Mouse (Mus musculus) myocyte (in vitro differentiated cells): ENCODE results near the gene Tent4a. TPM values are rescaled to one million over a fixed set of nuclear protein-coding genes. Genes with fewer than 3 reads are reported as not detected.
A peak's percentile ranks its signal among the peaks of the same experiment; 100 is the strongest.

Source experiments
- H3K27me3 ChIP-seq: one replicate; pipeline ENCODE4 v1.6.1; 2011; ENCODE audit not compliant: control insufficient read depth, insufficient read depth, insufficient read length
- H3K36me3 ChIP-seq: one replicate; pipeline ENCODE4 v1.6.1; 2011; ENCODE audit not compliant: control insufficient read depth, insufficient read depth
- H3K4me2 ChIP-seq: one replicate; pipeline ENCODE4 v1.6.1; 2011; ENCODE audit warnings: low read depth, control low read depth
- H3K4me3 ChIP-seq: one replicate; pipeline ENCODE4 v1.5.1; 2011; ENCODE audit warnings: mild to moderate bottlenecking, control low read depth, moderate library complexity
- H3K79me2 ChIP-seq: one replicate; pipeline ENCODE4 v1.6.1; 2011; ENCODE audit not compliant: control insufficient read depth, insufficient read depth
- H3ac ChIP-seq: one replicate; pipeline ENCODE4 v1.6.1; 2011; ENCODE audit not compliant: control insufficient read depth, insufficient read length
- CEBPB ChIP-seq: IDR thresholded peaks from 2 replicates; pipeline ENCODE4 v1.6.1; 2011; ENCODE audit warnings: mild to moderate bottlenecking, moderate library complexity; ENCODE audit not compliant: poor library complexity, insufficient read depth, severe bottlenecking
- E2F4 ChIP-seq: IDR thresholded peaks from one replicate; pipeline ENCODE4 v1.6.1; 2011; ENCODE audit warnings: mild to moderate bottlenecking, control low read depth, moderate library complexity; ENCODE audit not compliant: insufficient read depth
- MAX ChIP-seq: IDR thresholded peaks from one replicate; pipeline ENCODE4 v1.6.1; 2011; ENCODE audit warnings: low read depth, mild to moderate bottlenecking, control low read depth
- MYOD1 ChIP-seq, 3 experiments: IDR thresholded peaks; one replicate each; pipeline ENCODE4 v1.6.1; 2011; ENCODE audit warnings: control low read depth in 2 of 3, low read depth in 2 of 3, mild to moderate bottlenecking in 2 of 3, moderate library complexity in 1 of 3; ENCODE audit not compliant: insufficient read length in 2 of 3, control insufficient read depth in 1 of 3
- MYOG ChIP-seq, 3 experiments: IDR thresholded peaks; one replicate each; pipeline ENCODE4 v1.6.1; 2011; ENCODE audit warnings: control low read depth in 2 of 3, low read depth in 2 of 3, mild to moderate bottlenecking in 2 of 3; ENCODE audit not compliant: insufficient read length in 2 of 3, control insufficient read depth in 1 of 3, insufficient read depth in 1 of 3
- POLR2A ChIP-seq: IDR thresholded peaks from one replicate; pipeline ENCODE4 v1.6.1; 2011; ENCODE audit warnings: low read depth, mild to moderate bottlenecking, control low read depth, moderate library complexity; ENCODE audit not compliant: insufficient read length
- POLR2AphosphoS2 ChIP-seq: IDR thresholded peaks from one replicate; pipeline ENCODE4 v1.6.1; 2011; ENCODE audit warnings: low read depth, control low read depth; ENCODE audit not compliant: insufficient read length
- REST ChIP-seq: IDR thresholded peaks from one replicate; pipeline ENCODE4 v1.6.1; 2011; ENCODE audit warnings: mild to moderate bottlenecking, control low read depth, moderate library complexity; ENCODE audit not compliant: insufficient read depth, insufficient read length
- SRF ChIP-seq: IDR thresholded peaks from one replicate; pipeline ENCODE4 v1.6.1; 2011; ENCODE audit warnings: low read depth; ENCODE audit not compliant: control insufficient read depth, insufficient read length
- TCF12 ChIP-seq: IDR thresholded peaks from one replicate; pipeline ENCODE4 v1.6.1; 2011; ENCODE audit warnings: mild to moderate bottlenecking, control low read depth; ENCODE audit not compliant: poor library complexity, insufficient read depth, severe bottlenecking
- TCF3 ChIP-seq: IDR thresholded peaks from one replicate; pipeline ENCODE4 v1.6.1; 2011; ENCODE audit warnings: low read depth, control low read depth; ENCODE audit not compliant: insufficient read length
- USF1 ChIP-seq: IDR thresholded peaks from one replicate; pipeline ENCODE4 v1.6.1; 2011; ENCODE audit warnings: low read depth, mild to moderate bottlenecking, control low read depth, moderate library complexity
- polyA plus RNA-seq: library from polyadenylated mRNA; unstranded; fragments of >200 nt; fragmentation: generic; extraction: Trizol; gene quantifications from one replicate; pipeline ENCODE4 v1.2.1, GENCODE M21; 2012; ENCODE audit warnings: missing spikeins

Gene Tent4a
- polyA plus RNA-seq, 1 experiment: 12.1 TPM

DNA sequence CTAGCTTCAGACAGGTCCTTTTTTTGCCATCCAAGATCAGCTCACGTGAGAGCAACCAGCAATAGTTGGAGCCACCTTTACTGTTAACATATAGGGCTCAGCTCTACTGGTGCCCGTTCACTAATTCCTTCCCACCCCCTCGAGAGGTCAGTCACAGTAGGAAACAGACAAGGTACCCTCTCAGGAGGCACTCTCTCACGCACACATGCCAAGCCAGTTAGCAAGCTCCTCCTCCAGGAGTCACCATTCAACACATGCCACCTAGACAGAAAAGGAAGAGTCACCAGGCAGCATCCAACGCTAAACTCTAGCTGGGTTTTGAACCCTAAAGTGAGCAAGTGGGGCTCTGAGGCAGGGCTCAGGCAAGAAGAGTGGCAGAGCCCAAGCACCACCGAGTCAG is 3.0 kb downstream of the Tent4a start:
- peak overlapping the region; percentile 58 for H3K4me3 ChIP-seq
- no peak overlapping the region for H3ac ChIP-seq
- H3K4me2 ChIP-seq: peak overlapping the region; percentile 92
- no peaks in the 10 kb centered on the region for H3K36me3 ChIP-seq
- no peak for TF ChIP-seq SRF
- no peak for TF ChIP-seq CEBPB
- no peak for TF ChIP-seq USF1
- no peak for TF ChIP-seq POLR2A
- no peaks in the 10 kb centered on the region for H3K27me3 ChIP-seq
- peaks cover 69% of the 10 kb centered on the region for H3K79me2 ChIP-seq

DNA sequence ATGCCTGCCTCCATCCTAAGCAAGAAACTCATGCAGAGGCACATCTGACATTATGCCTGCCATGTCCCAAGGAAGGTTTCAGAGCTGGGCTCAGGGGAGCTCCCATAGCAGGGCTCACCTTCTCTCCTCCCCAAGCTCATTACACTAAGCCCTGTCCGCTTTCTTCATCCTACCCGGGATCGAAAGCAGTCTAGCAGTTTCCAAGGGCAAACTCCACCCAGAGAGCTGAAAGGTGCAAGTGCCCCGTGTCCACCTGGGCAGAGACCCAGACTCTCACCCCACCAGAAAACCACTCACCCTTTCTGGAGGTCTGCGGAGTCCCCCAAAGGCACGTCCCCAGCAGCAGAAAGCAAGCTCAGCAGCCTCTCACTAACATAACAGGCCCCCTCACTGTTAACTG is 3.5 kb downstream of the Tent4a start:
- Histone ChIP-seq H3K36me3 (no peaks in the 10 kb centered on the region), H3K4me2 (peak overlapping the region; percentile 92), H3K79me2 (peaks cover 74% of the 10 kb centered on the region), H3ac (no peak overlapping the region), H3K27me3 (no peaks in the 10 kb centered on the region), H3K4me3 (peak overlapping the region; percentile 58)
- TF ChIP-seq CEBPB: no peak
- no peak for TF ChIP-seq TCF12
- no peak for TF ChIP-seq TCF3
- no peak for TF ChIP-seq MYOG (IDR thresholded peaks at IDR 0.05; ENCODE audit: control insufficient read depth in 1 of 3, insufficient read depth in 1 of 3, insufficient read length in 2 of 3, low read depth in 2 of 3)
- TF ChIP-seq POLR2AphosphoS2: no peak
- no peak for TF ChIP-seq E2F4
- TF ChIP-seq SRF: no peak
- no peak for TF ChIP-seq MYOD1 (IDR thresholded peaks at IDR 0.05; ENCODE audit: control insufficient read depth in 1 of 3, insufficient read length in 2 of 3, low read depth in 2 of 3)
- no peak for TF ChIP-seq POLR2A

DNA sequence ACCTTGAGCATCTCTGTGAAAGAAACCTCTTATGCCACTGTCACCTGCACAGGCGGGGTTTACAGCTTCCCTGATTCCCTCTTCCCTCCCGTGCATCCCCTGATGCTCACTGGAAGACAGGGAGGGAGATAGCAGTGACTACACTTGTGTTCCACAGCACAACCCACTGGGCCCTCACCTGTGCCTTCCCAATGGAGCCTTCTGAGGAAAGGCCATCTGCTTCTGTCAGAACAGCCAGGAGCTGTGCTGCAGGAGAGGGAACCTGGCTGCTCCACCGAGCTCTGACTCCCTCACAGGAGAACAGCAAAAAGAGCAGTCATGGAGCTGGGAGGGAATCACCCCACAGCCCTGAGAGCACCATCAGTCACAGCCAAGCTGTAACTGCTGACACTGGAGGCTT is 4.3 kb downstream of the Tent4a start:
- no peaks in the 10 kb centered on the region for H3K36me3 ChIP-seq
- no peak overlapping the region for H3K4me3 ChIP-seq
- no peak overlapping the region for H3K4me2 ChIP-seq

DNA sequence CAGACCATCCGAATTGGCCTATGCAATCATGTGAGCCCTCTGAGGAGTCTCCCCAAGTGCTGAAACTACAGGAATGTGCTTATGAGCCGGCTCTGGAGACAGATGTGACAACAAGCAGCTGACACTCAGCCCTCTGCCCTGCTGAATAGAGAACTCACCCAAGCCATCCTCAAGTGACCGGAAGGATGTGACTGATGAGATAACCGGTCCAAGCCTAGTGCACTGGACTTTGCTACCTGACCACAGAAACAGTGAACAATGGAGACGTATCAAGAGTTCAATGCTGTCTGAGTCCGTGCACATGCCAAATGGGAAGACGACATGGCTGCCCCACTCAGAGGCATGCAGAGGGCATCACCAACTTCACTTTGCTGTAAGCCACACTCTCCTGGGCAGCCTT is 5.9 kb downstream of the Tent4a start:
- Histone ChIP-seq H3K36me3 (no peaks in the 10 kb centered on the region), H3K4me3 (no peak overlapping the region), H3K27me3 (no peaks in the 10 kb centered on the region), H3ac (no peak overlapping the region), H3K4me2 (no peak overlapping the region), H3K79me2 (peaks cover 98% of the 10 kb centered on the region)
- no peak for TF ChIP-seq MYOG (IDR thresholded peaks at IDR 0.05; ENCODE audit: control insufficient read depth in 1 of 3, insufficient read depth in 1 of 3, insufficient read length in 2 of 3, low read depth in 2 of 3)
- no peak for TF ChIP-seq TCF3
- TF ChIP-seq CEBPB: no peak
- no peak for TF ChIP-seq POLR2A
- TF ChIP-seq USF1: no peak
- TF ChIP-seq MAX: no peak
- no peak for TF ChIP-seq MYOD1 (IDR thresholded peaks at IDR 0.05; ENCODE audit: control insufficient read depth in 1 of 3, insufficient read length in 2 of 3, low read depth in 2 of 3)
- TF ChIP-seq TCF12: no peak
- no peak for TF ChIP-seq POLR2AphosphoS2

More for the DNA sequence above, 4.3 kb downstream of the Tent4a start:
- no peak overlapping the region for H3ac ChIP-seq
- no peaks in the 10 kb centered on the region for H3K27me3 ChIP-seq
- peaks cover 82% of the 10 kb centered on the region for H3K79me2 ChIP-seq
- TF ChIP-seq MAX (no peak), REST (no peak), CEBPB (no peak), USF1 (no peak), POLR2AphosphoS2 (no peak), POLR2A (no peak), MYOD1 (IDR thresholded peaks at IDR 0.05; ENCODE audit: control insufficient read depth in 1 of 3, insufficient read length in 2 of 3, low read depth in 2 of 3) (no peak), MYOG (IDR thresholded peaks at IDR 0.05; ENCODE audit: control insufficient read depth in 1 of 3, insufficient read depth in 1 of 3, insufficient read length in 2 of 3, low read depth in 2 of 3) (no peak), SRF (no peak), TCF3 (no peak), TCF12 (no peak), E2F4 (no peak)

DNA sequence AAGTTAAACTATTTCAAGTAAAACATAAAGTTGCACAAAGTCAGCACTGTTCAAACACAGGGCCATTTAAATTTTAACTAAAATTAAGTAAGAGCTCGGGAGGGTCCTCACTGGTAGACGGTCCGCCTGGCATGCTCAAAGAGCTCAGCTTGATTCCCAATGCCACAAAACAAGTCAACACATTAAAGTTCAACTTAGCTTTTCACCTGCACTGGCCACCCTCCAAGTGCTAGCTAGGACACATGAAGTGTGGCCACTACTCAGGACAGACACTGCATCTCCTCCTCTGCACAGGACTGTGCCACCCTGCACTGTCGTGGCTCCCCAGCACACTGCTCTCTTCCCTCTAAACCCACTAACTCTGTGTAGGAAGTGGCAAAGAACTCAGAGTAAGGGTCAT is 8.6 kb downstream of the Tent4a start:
- TF ChIP-seq CEBPB (no peak), E2F4 (no peak), POLR2A (no peak), SRF (no peak), MYOD1 (IDR thresholded peaks at IDR 0.05; ENCODE audit: control insufficient read depth in 1 of 3, insufficient read length in 2 of 3, low read depth in 2 of 3) (no peak), TCF12 (no peak), REST (no peak)
- H3K79me2 ChIP-seq: peaks cover 100% of the 10 kb centered on the region
- H3K4me3 ChIP-seq: no peak overlapping the region
- H3K4me2 ChIP-seq: no peak overlapping the region
- no peaks in the 10 kb centered on the region for H3K36me3 ChIP-seq
- no peak overlapping the region for H3ac ChIP-seq
- H3K27me3 ChIP-seq: no peaks in the 10 kb centered on the region
